Mouse (Mus musculus): ENCODE measurements around the gene Gm49354. TPM values are rescaled to one million over a fixed set of nuclear protein-coding genes. Genes with fewer than 3 reads are reported as not detected.
"Not testable (repeated sequence)": the region's sequence is repeated elsewhere in the genome, so short reads cannot be mapped to it uniquely, and the experiment has no call there.

Gene Gm49354
- total RNA-seq, 1 experiment from 2014 or later: 54.7 TPM

- ATAC-seq (replicated peaks; ENCODE audit: insufficient number of reproducible peaks, low FRiP score, low TSS enrichment, poor library complexity, severe bottlenecking): peak; percentile 59
Observed at GRCm38 (mm10) chr13:59770164-59770562, 11.9 kb downstream of the Gm49354 start.

- peak; percentile 94 for ATAC-seq (replicated peaks; ENCODE audit: insufficient number of reproducible peaks, low FRiP score, low TSS enrichment, poor library complexity, severe bottlenecking)
Observed at GRCm38 (mm10) chr13:59769296-59770163, 12.5 kb downstream of the Gm49354 start, which contains the start of gene Isca1. Gene Isca1, minus strand, starts transcription at chr13:59769810.

DNA sequence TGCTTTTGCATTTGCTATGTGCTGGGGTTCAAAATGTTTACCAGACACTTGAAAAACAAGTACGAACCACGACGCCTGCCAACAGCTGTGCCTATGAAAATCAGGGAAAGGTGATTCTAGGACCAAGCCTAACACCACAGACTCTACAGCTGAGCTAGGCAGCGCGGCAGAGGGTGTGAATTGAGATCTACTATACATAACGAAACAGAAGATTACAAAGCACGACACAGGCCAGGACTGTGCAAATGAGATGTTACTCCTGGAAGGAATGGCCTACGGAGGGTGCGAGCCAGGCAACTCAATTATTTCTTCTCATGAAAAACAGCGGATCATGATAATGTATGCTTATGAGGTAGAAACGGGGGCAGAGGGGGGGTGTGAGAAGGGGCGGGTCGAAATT is 13.5 kb downstream of the Gm49354 start:
- no peak for ATAC-seq (replicated peaks; ENCODE audit: insufficient number of reproducible peaks, low FRiP score, low TSS enrichment, poor library complexity, severe bottlenecking)

DNA sequence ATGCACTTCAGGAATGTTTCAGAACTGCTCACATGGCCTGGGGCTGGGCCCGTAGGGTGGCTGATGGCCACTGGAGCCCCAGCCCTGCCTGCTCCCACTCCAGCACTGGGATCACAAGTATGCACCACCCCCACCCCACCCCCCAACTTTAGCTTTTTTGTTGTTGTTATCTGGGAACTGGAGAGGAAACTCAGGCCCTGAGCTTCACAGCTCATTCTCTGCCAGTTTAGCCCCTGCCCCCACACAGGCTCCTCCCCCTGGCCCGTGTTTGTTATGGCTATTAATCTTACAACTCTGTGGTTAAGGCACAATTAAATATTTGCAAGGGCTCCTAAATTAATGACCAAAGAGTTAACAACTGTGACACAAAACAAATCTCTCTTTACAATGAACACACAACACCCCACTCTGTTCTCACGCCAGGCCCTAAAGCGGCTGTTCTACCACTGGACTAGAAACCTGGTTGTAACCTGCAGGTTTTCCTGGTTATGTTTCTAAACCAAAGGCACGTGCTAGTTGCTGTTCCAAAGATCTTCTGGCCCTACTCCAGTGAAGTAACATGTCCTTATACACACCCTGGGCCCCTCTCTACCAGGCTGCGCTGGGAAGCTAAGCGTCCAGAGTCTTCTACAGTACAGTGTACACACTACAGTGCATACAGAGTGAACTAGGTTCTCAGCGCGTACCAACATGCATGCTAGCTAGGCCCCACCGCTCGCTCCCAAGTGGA is 15.1 kb downstream of the Gm49354 start:
- ATAC-seq (replicated peaks; ENCODE audit: insufficient number of reproducible peaks, low FRiP score, low TSS enrichment, poor library complexity, severe bottlenecking): no peak

- ATAC-seq (replicated peaks; ENCODE audit: insufficient number of reproducible peaks, low FRiP score, low TSS enrichment, poor library complexity, severe bottlenecking): no peak
Observed at GRCm38 (mm10) chr13:59762791-59763190, 19.3 kb downstream of the Gm49354 start.

DNA sequence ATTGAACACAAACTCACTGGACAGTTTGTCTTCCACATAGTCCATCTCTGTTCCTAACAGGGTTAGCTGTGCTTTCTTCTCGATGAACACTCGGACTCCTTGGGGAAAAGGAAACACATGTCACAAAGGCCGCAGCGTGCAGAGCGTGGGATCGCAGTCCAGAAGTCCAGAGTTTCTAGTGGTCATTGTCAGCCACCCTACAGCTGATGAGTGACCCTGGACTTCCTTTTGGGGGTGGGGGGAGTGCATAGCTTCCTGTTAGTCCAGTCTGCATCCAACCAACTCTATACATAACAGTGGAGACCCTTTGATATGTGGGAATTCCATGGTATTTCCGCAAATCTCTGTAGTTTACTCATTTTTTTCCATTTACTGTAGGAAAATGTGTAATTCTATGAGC is 25.1 kb downstream of the Gm49354 start:
- no peak for ATAC-seq (replicated peaks; ENCODE audit: insufficient number of reproducible peaks, low FRiP score, low TSS enrichment, poor library complexity, severe bottlenecking)

DNA sequence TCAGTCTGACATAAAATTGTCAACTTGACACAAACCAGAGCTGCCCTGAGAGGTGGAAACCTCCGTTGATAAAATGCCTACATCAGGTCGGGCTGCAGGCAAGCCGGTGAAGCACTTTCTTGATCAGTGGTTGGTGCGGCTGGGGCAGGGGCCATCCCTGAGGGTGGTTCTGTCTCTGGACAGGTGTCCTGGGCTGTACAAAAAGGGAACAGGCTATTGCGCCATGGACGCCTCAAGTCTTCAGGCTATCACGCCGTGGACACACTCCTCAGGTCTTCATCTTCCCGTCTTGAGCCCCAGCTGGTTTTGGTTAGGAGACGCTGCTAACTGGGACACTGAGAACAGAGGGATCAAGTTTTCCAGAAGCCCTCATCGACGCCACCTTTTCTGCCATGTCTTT is 31.7 kb downstream of the Gm49354 start:
- ATAC-seq (replicated peaks; ENCODE audit: insufficient number of reproducible peaks, low FRiP score, low TSS enrichment, poor library complexity, severe bottlenecking): no peak

DNA sequence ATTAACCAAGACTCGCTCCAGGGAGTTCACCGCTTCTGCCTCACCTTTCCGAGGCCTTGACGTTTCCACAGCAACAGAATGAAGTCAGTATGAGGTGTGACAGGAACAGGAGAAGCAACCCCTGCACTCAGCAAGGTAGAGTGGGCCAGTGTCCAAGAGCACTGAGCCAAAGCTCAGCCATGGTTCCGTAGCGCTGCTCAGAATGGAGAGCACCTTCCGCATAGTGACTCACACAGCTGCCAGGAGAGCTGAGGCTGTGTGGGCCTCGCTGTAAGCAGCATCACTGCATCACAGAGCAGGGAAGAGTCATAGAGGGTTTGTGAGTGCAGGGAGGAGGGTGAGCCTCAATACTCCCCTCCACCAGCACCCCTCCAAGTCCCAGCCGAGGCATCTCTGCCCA is 35.3 kb downstream of the Gm49354 start, which contains the start of gene 1700014D04Rik:
Gene 1700014D04Rik (minus strand): TSS at position 42 of the 400 bp plus-strand sequence.
- ATAC-seq (replicated peaks; ENCODE audit: insufficient number of reproducible peaks, low FRiP score, low TSS enrichment, poor library complexity, severe bottlenecking): peak; percentile 31; the same call in 1 of the 2 replicates

GRCm38 (mm10) chr13:59746164-59746563 is 35.9 kb downstream of the Gm49354 start:
- ATAC-seq (replicated peaks; ENCODE audit: insufficient number of reproducible peaks, low FRiP score, low TSS enrichment, poor library complexity, severe bottlenecking): no peak

DNA sequence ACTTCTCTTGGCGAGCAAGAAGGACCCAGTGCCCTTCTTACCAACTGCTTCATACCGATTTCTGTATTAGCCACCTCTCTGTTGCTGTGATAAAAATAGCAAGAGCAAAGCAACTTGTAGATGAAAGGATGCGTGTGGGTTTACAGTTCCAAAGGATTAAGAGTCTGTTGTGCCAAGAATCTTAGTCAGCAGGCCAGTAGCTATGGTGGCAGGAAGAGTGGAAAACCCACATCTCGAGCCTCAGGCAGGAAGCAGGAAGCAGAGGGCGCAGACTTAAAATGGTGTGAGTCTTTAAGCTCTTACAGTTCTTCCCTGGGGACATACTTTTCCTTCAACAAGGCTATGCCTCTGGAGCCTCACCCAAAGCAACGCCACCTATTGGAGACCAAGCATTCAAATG is 36.6 kb downstream of the Gm49354 start:
- ATAC-seq (replicated peaks; ENCODE audit: insufficient number of reproducible peaks, low FRiP score, low TSS enrichment, poor library complexity, severe bottlenecking): no peak

DNA sequence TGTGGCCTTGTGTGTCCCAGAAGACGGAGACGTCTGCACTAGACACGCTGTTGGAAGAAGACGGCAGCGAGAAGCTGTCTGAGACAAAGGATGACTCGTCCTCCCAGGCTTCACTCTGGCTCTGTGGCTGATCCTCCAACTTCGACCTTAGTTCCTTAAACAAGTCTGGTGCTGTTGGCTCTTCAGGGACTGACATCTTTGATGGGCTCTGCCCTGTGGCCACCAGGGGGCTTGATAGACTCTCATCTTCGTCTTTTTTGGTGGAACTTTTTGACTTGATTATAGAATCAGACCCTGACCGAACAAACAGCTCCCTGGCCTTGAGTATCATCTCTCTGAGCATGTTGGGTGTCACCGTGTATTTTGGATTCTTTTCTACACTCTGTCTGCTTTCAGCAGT is 40.3 kb downstream of the Gm49354 start:
- ATAC-seq (replicated peaks; ENCODE audit: insufficient number of reproducible peaks, low FRiP score, low TSS enrichment, poor library complexity, severe bottlenecking): no peak

DNA sequence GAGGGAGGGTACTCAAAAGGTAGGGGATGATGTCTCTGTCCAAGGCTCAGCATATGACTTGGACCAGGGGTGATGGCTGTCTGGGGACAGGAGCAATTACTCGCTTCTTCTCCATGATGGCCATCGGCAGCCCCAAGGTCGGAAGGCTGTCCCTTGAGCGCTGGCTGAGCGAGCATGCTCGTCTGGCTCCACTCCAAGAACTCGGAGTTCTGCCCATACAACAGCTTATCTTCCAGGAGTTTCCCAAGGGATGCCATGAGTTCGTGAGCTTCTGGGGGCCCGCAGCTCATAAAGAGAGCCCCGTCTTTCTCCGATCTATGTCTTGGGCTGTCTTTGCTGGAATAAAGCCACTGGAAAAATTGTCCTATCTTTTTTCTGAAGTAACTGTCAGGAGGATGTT is 40.9 kb downstream of the Gm49354 start:
- no peak for ATAC-seq (replicated peaks; ENCODE audit: insufficient number of reproducible peaks, low FRiP score, low TSS enrichment, poor library complexity, severe bottlenecking)

GRCm38 (mm10) chr13:59739397-59739796 is 42.6 kb downstream of the Gm49354 start:
- ATAC-seq (replicated peaks; ENCODE audit: insufficient number of reproducible peaks, low FRiP score, low TSS enrichment, poor library complexity, severe bottlenecking): no peak

- no peak for ATAC-seq (replicated peaks; ENCODE audit: insufficient number of reproducible peaks, low FRiP score, low TSS enrichment, poor library complexity, severe bottlenecking)
Observed at GRCm38 (mm10) chr13:59738455-59738854, 43.6 kb downstream of the Gm49354 start.

- ATAC-seq (replicated peaks; ENCODE audit: insufficient number of reproducible peaks, low FRiP score, low TSS enrichment, poor library complexity, severe bottlenecking): no peak
Observed at GRCm38 (mm10) chr13:59735190-59735589, 46.9 kb downstream of the Gm49354 start.

DNA sequence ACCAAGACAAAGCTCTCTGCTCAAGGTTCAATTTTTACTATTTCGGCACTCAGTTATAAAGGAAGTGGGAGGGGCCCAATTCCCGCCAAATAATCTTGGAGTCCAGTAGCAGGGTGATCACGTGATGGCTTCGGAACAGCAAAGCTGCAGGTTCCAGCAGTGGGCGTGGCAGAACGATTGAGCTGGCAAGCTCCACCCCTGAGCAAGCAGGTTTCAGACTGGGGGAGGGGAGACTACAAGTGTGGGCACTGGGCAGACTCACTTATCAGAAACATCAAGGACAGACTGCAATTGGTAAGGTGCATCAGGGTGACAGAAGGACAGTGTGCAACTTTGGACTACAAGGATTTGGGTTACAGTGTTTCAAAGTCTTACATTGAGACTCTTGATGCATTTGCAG is 47.7 kb downstream of the Gm49354 start:
- ATAC-seq (replicated peaks; ENCODE audit: insufficient number of reproducible peaks, low FRiP score, low TSS enrichment, poor library complexity, severe bottlenecking): not testable (repeated sequence)

DNA sequence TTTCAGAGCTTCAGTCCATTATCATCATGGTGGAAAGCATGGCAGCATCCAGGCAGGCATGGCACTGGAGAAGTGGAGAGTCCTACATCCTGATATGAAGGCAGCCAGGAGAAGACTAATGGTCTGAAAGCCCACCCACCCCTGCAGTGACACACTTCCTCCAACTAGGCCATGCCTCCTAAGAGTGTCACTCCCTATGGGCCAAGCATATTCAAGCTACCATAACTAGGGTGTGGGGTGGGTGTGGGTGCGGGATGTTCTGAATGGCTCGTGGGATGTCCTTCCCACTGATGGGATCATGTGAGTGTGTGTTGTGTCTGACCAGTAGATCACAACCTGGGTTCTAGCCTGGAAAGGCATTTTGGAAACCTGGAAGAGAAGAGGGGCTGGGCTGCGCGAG is 48.1 kb downstream of the Gm49354 start:
- no peak for ATAC-seq (replicated peaks; ENCODE audit: insufficient number of reproducible peaks, low FRiP score, low TSS enrichment, poor library complexity, severe bottlenecking)

- no peak for ATAC-seq (replicated peaks; ENCODE audit: insufficient number of reproducible peaks, low FRiP score, low TSS enrichment, poor library complexity, severe bottlenecking)
Observed at GRCm38 (mm10) chr13:59731652-59732051, 50.4 kb downstream of the Gm49354 start, which contains the start of gene Spata31d1d. Gene Spata31d1d, minus strand, starts transcription at chr13:59731752.

DNA sequence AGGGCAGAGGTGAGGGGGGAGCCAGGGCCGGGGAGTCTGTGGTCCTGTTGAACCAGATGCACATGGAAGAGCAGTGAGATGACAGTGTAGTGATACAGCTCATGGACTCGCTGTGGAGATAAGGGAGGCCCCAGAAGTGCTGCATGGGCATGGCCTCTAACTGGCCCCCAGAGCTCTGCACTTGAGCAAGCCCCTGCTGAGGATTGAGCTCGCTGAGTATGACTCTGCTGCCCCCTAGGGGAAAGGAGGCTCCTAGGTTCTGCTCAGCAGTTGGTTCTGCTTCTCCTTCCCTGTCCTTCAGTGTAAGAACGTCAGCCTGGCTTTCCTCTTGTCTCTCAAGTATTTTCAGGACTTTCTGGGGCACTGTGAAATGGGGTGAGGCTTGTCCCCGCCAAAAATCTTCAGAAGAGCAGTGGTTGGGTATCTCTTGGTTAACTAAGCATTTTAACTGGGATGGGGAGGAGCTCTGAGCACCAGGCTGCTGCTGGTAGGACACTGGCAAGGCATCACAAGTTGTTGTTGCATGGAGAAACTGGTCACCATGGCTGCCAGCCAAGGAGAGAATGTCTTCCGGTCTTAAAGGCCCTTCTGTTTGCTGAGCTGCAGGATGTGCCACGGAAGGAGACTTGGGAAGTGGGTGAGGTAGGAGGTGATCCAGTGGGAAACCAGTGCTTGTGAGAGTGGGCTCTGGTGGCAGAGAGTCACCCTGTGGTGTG is 53.5 kb downstream of the Gm49354 start:
- ATAC-seq (replicated peaks; ENCODE audit: insufficient number of reproducible peaks, low FRiP score, low TSS enrichment, poor library complexity, severe bottlenecking): peak; percentile 86

Data from monocyte, adult 5-6 weeks (primary cell).